Mouse (Mus musculus) E14TG2a.4 (cell line): ENCODE data around the gene Decr2.

Experiments
- CTCF ChIP-seq: conservative IDR thresholded peaks from 2 replicates; pipeline ENCODE4 v1.5.1; 2014; ENCODE audit warnings: low read length
- NANOG ChIP-seq: IDR thresholded peaks from 2 replicates; pipeline ENCODE4 v1.6.1; 2014; ENCODE audit warnings: borderline replicate concordance, low read length, mixed read lengths

- TF ChIP-seq CTCF (no peak), NANOG (no peak)
Measured at GRCm38 (mm10) chr17:26066488-26067020, 23.6 kb downstream of the Decr2 start.
